Mouse (Mus musculus): Measurements from ENCODE around the gene Gsta3.

Gene Gsta3

DNA sequence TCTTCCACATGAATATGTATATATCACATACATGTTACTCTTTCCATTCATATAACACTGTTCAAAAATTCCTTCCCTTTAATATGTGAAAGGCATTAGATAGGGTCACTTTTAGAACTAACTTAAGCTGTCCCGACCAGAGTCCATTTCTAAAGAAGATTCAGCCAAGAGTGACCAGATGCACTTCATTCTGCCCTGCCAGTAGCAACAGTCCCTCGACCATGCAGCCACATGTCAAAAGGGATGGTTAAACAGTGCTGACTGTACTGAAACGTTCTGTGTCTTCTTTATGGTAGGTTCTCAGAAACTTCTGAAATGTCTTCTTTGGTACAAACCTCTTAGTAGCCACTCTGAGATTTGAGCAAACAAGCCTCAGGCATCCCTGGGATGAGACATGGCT, 61.3 kb downstream of the Gsta3 start:
- DNase-seq (ENCODE audit: low spot score), result no peak

- DNase-seq (ENCODE audit: low spot score), result no peak
These were observed 63.8 kb downstream of the Gsta3 start for GRCm38 (mm10) chr1:21304174-21304573.

DNA sequence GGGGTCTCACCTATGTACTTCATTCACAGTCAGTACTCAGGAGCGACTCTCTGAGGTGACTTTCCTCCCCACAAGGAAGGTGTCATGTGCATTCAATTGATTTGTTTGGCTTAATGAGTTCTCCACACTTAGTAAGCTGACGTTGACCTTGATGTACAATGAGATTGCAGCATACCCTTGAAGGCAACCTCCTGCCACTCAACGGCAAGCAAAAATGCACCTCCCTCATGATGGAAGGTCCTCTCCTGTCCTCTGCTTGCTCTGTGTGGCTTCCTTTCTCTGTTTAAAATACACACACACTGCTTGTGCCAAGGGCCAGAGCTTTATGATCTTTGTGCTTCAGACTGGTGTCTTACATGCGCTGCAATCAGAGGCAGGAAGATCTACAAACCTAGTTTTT, 64.3 kb downstream of the Gsta3 start:
- no peak for DNase-seq (ENCODE audit: low spot score)

DNA sequence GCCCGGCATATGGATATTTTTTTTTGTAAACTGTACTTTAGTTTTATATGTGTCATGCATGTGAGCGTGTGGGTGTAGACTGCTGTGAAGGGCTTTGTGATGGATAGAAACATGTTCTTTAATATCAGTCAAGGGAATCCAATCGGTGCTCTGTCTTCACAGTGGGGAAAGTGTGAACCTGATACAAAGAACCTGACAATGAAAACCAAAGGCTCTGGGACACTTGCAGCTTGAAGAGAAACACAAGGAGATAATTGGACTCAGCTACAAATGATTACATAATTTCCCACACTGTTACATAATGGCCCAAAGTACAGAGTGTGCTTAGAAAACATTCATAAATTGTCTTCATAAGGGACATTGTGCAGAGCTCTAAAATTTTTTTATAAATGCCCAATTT, 65.1 kb downstream of the Gsta3 start:
- DNase-seq (ENCODE audit: low spot score), result no peak

GRCm38 (mm10) chr1:21314336-21314735, 73.9 kb downstream of the Gsta3 start:
- no peak for DNase-seq (ENCODE audit: low spot score)
